Mouse (Mus musculus) R1 (cell line): ENCODE results near the gene Brf1.

Source experiments
- DNase-seq: peaks from one replicate; pipeline ENCODE4 v3.0.0-alpha.2; 2018; ENCODE audit warnings: low read depth, low spot score

Gene Brf1

GRCm38 (mm10) chr12:113000294-113001132 is at the start of gene Brf1:
TSS of gene Brf1 (minus strand) at chr12:113000704.
- peak; percentile 99 for DNase-seq

DNA sequence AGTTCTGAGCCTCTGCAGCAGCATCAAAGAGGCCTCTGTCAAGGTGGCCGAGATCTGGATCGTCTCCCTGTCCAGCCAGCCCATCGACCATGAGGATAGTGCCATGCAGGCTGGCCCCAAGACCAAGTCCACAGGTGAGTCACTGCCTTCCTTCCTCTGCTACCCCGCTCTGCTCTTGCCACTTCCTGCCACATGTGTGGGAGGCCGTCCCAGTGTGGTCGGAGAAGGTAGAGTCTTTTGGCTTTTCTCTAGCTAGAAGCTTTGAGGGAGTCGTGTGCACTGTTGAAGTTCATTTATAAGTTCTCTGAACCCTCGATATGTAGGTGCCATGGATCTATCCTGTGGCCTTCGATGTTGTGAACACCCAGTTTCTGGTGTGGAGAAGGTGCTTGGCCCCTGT is 49.3 kb upstream of the Brf1 start:
- DNase-seq = no peak

DNA sequence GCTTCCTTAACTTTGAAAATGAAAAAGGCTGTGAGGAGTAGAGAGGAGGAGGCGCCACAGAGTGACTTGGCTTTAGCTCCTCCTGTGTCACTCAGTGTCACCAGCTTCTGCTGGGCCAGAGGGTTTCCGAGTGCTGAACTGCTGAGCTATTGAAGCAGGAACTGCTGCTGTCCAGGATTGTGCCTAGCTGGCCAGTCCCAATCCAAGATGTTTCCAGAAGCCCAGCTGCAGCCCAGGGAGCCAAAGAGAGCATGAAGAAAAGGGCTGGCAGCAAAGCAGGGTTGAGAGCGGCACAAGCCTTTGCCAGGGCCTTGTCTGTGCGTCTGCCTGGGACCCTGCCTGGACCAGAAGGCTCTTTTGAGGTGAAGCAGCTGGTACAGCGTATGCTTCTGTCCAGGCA is 47.6 kb upstream of the Brf1 start:
- DNase-seq = no peak

GRCm38 (mm10) chr12:113046861-113047260 is 46.4 kb upstream of the Brf1 start:
- no peak for DNase-seq

- DNase-seq = peak; percentile 27
Measured at GRCm38 (mm10) chr12:113044916-113045677, 44.6 kb upstream of the Brf1 start.

GRCm38 (mm10) chr12:113042543-113042942 is 42.0 kb upstream of the Brf1 start:
- DNase-seq = no peak

DNA sequence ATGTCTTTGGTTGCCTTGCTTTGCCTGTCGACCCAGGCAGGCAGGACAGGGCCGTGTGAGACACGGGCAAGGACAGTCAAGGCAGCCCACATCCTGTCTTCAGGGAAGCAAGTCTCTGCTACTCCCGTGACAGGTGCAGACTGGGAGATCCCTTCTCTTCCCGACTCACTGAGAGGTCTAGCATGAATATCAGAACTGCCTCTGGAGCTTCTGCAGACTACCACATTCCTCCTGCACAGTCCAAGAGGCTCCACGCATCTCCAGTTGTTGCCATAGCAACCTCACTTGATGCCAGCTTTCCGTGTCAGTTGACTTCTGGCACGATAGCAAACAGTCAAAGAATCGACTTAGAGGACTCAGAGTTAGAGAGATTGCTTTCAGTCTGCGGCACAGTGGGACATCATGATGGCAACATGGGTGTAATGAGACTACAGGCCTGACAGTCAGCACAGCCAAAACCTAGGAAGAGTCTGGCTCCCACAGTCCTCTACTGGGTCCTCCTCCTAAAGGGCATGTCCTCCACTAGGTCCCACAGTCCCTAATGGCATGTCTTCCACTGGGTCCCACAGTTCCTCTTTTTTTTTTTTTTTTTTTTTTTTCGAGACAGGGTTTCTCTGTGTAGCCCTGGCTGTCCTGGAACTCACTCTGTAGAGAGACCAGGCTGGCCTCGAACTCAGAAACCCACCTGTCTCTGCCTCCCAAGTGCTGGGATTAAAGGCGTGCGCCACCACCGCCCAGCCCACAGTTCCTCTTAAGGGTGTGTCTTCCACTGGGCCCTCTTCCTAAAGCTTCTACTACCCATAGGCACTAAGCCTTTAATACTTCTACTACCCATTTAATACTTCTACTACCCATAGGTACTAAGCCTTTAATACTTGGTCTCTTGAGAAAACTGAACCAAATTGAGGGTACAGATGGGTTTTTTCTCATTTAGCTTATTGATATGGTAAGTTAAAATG is 41.3 kb upstream of the Brf1 start:
- DNase-seq = peak; percentile 45

DNA sequence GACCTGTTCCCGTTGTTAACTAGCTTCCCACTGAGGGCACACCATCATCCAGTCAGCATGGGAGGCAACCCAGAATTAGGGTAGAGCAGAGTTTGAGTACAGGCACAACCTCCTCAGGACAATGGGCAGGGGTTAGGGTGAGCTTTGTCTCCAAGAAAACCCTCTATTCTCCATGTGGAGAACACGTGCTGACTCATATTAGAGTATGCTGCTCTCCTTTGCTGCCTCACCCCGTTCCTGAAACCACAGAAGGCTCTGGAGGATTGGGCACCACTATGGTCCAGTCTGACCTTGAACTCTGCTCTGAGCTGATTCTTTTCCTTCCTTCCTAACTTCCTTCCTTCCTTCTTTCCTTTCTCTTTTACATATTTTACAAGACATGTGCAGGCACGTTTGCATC is 37.9 kb upstream of the Brf1 start:
- DNase-seq = no peak

- DNase-seq = no peak
Measured at GRCm38 (mm10) chr12:113036996-113037395, 36.5 kb upstream of the Brf1 start.

- DNase-seq = no peak
Measured at GRCm38 (mm10) chr12:113035093-113035492, 34.6 kb upstream of the Brf1 start.

DNA sequence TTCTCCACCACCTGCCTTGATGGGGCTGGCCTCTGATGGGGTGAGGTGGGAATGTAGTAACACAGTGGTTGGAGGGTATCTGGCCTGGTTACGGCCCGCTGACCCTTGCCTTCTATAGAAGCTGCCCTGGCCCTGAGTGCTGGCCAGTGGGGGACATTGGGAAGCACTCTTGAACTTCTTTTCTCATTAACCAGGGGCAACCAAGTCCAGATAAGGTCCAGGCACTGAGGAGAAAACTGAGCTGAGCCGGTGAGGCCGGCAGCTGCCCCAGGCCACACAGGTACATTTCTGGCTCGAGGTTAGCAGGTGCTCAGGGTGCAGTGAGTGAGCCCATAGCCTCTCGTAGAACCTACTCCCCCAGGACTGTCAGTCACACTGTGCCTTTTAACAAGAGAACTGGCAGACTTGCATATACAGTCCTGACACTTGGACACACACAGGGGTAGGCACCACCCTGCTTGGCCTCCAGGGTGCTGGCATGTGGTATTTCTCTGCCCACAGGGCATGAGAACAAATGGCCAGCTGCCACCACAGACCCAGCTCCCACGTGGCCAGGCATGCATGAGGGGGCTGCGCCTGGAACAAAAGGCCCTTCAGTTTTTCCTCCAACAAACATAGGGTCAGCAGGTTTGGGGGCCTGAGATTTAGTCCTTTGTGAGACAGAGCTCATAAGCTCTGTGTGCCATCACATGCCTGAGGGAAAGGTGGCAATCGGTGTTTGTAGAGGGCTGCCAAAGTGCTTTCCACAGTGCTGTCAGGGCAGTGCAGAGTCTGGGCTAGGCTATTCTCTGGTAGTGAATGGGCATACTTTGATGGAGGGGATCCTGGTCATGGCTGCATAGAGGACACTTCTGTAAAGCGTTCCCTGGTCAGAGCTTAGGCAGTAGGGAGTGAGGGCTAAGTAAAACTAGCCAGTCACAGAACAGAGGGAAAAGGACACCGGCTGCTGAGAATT is 32.1 kb upstream of the Brf1 start:
- no peak for DNase-seq

- DNase-seq = no peak
Measured at GRCm38 (mm10) chr12:113031441-113031840, 30.9 kb upstream of the Brf1 start.

GRCm38 (mm10) chr12:113030993-113031392 is 30.5 kb upstream of the Brf1 start:
- no peak for DNase-seq

DNA sequence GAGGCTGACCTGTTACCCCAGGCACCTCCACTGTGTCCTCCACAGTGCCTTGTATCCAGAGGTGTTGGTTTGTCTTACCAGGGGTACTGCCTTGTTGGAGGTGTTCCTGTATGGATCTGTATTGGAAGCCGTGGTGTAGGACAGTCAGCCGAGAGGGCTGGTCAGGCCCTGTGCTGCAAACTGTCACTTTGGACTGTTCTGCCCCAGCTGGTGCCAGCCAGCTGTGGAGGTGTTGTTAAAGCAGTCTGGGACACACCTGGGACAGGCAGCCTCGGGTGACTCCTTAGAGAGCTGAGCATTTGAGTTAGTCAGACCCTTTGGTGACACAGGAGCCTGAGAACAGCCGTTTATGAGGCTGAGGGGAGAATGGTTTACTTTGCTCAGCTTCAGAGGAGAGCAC is 29.5 kb upstream of the Brf1 start:
- no peak for DNase-seq

GRCm38 (mm10) chr12:113028898-113029297 is 28.4 kb upstream of the Brf1 start:
- DNase-seq = no peak

GRCm38 (mm10) chr12:113028067-113028466 is 27.6 kb upstream of the Brf1 start:
- no peak for DNase-seq

DNA sequence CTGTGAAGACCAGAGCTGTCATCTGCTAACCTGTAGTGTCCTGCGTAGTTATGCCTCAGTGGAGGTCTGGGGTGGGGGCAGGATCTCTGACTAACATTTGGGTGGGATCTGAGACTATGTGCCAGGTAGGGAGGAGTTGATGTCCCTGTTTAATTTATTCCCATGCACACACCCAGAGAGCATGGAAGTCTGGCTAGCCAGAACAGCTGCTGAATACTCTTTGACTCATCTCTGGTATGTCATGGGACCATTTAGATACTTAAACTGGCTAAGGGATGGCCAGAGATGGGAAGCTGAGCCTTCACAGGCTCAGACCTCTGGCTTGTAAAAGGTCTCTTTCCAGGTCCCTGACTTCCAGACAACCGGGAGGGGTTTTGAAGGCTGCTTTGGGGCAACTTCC is 27.0 kb upstream of the Brf1 start:
- DNase-seq = no peak

DNA sequence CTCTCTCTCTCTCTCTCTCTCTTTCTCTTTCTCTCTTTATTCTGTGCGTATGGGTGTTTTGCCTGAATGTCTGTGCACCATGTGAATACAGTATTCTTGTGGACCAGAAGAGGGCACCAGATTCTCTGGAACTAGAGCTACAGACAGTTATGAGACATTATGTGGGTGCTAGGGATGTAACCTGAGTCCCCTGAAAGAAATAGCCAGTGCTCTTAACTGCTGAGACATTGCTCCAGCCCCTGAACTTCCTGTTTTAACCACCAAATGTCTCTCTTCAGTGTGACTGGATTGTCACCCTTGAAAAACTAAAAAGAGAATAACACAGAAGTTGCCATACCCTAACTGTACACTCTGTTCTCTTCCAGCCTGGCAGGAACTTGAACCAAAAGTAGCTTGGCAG is 26.1 kb upstream of the Brf1 start:
- DNase-seq = peak; percentile 44

DNA sequence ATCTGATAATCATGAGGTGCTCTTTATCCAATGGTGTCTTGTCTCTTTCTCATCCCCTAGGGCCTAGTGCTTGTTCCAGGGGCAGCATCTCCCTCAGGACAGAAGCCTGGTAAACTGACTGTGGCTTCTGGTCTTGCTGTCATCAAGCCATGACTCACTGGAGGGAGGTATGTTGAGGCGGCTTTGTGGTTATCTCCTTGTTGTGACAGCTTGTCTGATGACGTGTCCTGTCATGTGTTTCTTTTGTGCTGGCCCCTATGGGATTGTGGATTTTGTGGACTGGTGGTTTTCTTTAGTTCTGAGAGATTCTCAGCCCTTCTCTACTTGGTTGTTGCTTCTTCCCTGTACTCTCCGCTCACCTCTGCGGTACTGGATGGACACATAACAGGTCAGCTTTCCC is 22.6 kb upstream of the Brf1 start:
- DNase-seq = no peak

- no peak for DNase-seq
Measured at GRCm38 (mm10) chr12:113021488-113021887, 21.0 kb upstream of the Brf1 start.

- no peak for DNase-seq
Measured at GRCm38 (mm10) chr12:113018763-113019162, 18.3 kb upstream of the Brf1 start.
